Comparison of ENCODE assay signal across 10 mouse cellular contexts in genomic region chrX:20020942-20021341, GRCm38 (mm10). TPM values are rescaled to one million over a fixed set of nuclear protein-coding genes. Genes with fewer than 3 reads are reported as not detected.
A peak's percentile ranks its signal among the peaks of the same experiment; 100 is the strongest.
DNase-seq lines count a peak whose midpoint lies in the region; ATAC-seq and TF ChIP-seq lines count a peak whose summit lies in the region.
"Had no signal": no experiment of that assay in that cellular context is flagged by ENCODE, and none has a peak within 500 bp of the region (broad histone marks: within the 10 kb centered on the region; RNA-seq: fewer than 3 reads in every experiment).

No protein-coding gene starts in this region.

- no peak overlapping the region for H3K4me2 ChIP-seq in lung, embryonic 14.5 days

- DNase-seq in gastrocnemius, adult 2 months = no peak
- no peak for DNase-seq in gastrocnemius, postnatal 36 days
- DNase-seq in lung, embryonic 14.5 days = peak; percentile 55
- DNase-seq in lung, adult 18-20 months = no peak
- DNase-seq in adipocyte (ENCODE audit: low spot score) = peak; percentile 60
- peak; percentile 9 for DNase-seq in retina, postnatal 7 days (ENCODE audit: low read depth, low spot score)
- DNase-seq in right cerebral cortex, adult 2 months (ENCODE audit: low spot score in 2 of 2) = no peak
- no peak for DNase-seq in heart, postnatal 14 days
- DNase-seq: thymus, adult 18-20 months had no signal

- intact Hi-C loops in gastrocnemius, adult 2 months (cut with DNase I) = loop anchor here (2.0 to 5.0 kb wide), 3 partner anchors 138 to 566 kb away; no protein-coding TSS in a partner anchor
- intact Hi-C loops in gastrocnemius, postnatal 36 days (cut with DNase I) = loop anchor here (5.0 kb wide), 3 partner anchors 136 to 561 kb away; no protein-coding TSS in a partner anchor
- intact Hi-C loops in heart, postnatal 14 days (cut with DNase I) = loop anchor here (2.0 to 10.0 kb wide), 3 partner anchors 136 to 564 kb away; no protein-coding TSS in a partner anchor

- WGBS in lung, embryonic 14.5 days = 33% methylated on average over 2 of the region's 2 CpGs

- no peak for ATAC-seq in lung, embryonic 14.5 days (ENCODE audit: insufficient read depth)

- no peaks in the 10 kb centered on the region for H3K4me1 ChIP-seq in lung, embryonic 14.5 days (ENCODE audit: insufficient read depth)

- H3K27ac ChIP-seq in gastrocnemius, adult 2 months = no peak overlapping the region
- no peak overlapping the region for H3K27ac ChIP-seq in lung, embryonic 14.5 days (ENCODE audit: low read depth)

- no peaks in the 10 kb centered on the region for H3K27me3 ChIP-seq in lung, embryonic 14.5 days (ENCODE audit: insufficient read depth, low read length)

- no peak overlapping the region for H3K4me3 ChIP-seq in gastrocnemius, adult 2 months
- no peak overlapping the region for H3K4me3 ChIP-seq in lung, embryonic 14.5 days (ENCODE audit: low read depth, low read length)

- H3K36me3 ChIP-seq in lung, embryonic 14.5 days (ENCODE audit: insufficient read depth) = no peaks in the 10 kb centered on the region

- TF ChIP-seq CTCF in gastrocnemius, adult 2 months (IDR thresholded peaks at IDR 0.05) = peak; percentile 66
- TF ChIP-seq CTCF in lung, embryonic 14.5 days (IDR thresholded peaks at IDR 0.05; ENCODE audit: low read depth) = peak; percentile 53

- no peak overlapping the region for H3K9ac ChIP-seq in lung, embryonic 14.5 days

- H3K9me3 ChIP-seq in lung, embryonic 14.5 days (ENCODE audit: low read depth, low read length) = no peaks in the 10 kb centered on the region

RNA-seq across cellular contexts. Expression of gene Chst7, which starts 38.4 kb away (rescaled TPM):
- 1 to 10 TPM; 1.4 to 1.6 TPM for total RNA-seq in gastrocnemius, adult 2 months (2021)
- total RNA-seq in gastrocnemius, postnatal 36 days (2021) = 1 to 10 TPM; 1.7 to 1.8 TPM
- 6.4 TPM in 2 replicates for polyA plus RNA-seq in lung, embryonic 14.5 days (2014; fragmentation: Nextera tagmentation; extraction: Ambion mirVana)
- 1 to 10 TPM; 6.9 to 7.2 TPM for total RNA-seq in heart, postnatal 14 days (2021)
- total RNA-seq: hematopoietic stem cell, adult 5-6 weeks had no signal

Comparison
In these comparisons a context has a peak if more than half of its experiments do, and no peak if none do; other contexts are left out.
1. DNase-seq: peak in lung, embryonic 14.5 days (single experiment), adipocyte (single experiment) and retina, postnatal 7 days (single experiment); none in gastrocnemius, adult 2 months (single experiment), gastrocnemius, postnatal 36 days (0 of 2), lung, adult 18-20 months (0 of 2), right cerebral cortex, adult 2 months (0 of 2) and heart, postnatal 14 days (0 of 2).